Mouse (Mus musculus) heart, embryonic 11.5 days (tissue): Measurements from ENCODE around the gene Ano8. TPM values are rescaled to one million over a fixed set of nuclear protein-coding genes. Genes with fewer than 3 reads are reported as not detected.

ENCODE experiments used
- ATAC-seq: fragments of 200-750 bp; cut with Nextera tagmentation; replicated peaks from 2 replicates; pipeline ENCODE4 v1.8.0; 2017; ENCODE audit warnings: moderate library complexity; ENCODE audit not compliant: insufficient number of reproducible peaks, low FRiP score, low TSS enrichment
- H3K27ac ChIP-seq: fragments of 300-500 bp; sonication (generic); 2 replicates; pipeline ENCODE4 v1.5.1; 2014; ENCODE audit warnings: mild to moderate bottlenecking, low read depth, low read length
- H3K27me3 ChIP-seq: fragments of 300-500 bp; sonication (generic); 2 replicates; pipeline ENCODE4 v1.6.1; 2014; ENCODE audit warnings: mild to moderate bottlenecking, low read length, mixed read lengths; ENCODE audit not compliant: control insufficient read depth, insufficient read depth
- H3K36me3 ChIP-seq: fragments of 300-500 bp; sonication (generic); 2 replicates; pipeline ENCODE4 v1.6.1; 2014; ENCODE audit warnings: mild to moderate bottlenecking, low read length, moderate library complexity, mixed read lengths; ENCODE audit not compliant: control insufficient read depth, insufficient read depth
- H3K4me1 ChIP-seq: fragments of 300-500 bp; sonication (generic); 2 replicates; pipeline ENCODE4 v1.6.1; 2014; ENCODE audit warnings: low read length; ENCODE audit not compliant: control insufficient read depth, insufficient read depth
- H3K4me2 ChIP-seq: fragments of 300-500 bp; sonication (generic); 2 replicates; pipeline ENCODE4 v1.6.1; 2014; ENCODE audit warnings: mild to moderate bottlenecking, moderate library complexity
- H3K4me3 ChIP-seq: fragments of 300-500 bp; sonication (generic); 2 replicates; pipeline ENCODE4 v1.5.1; 2014; ENCODE audit warnings: low read depth, low read length
- H3K9ac ChIP-seq: fragments of 300-500 bp; sonication (generic); 2 replicates; pipeline ENCODE4 v1.6.1; 2014; ENCODE audit warnings: mild to moderate bottlenecking, low read depth, low read length, moderate library complexity
- H3K9me3 ChIP-seq: fragments of 300-500 bp; sonication (generic); replicated peaks from 2 replicates; pipeline ENCODE4 v1.6.1; 2016; ENCODE audit warnings: low read length; ENCODE audit not compliant: control insufficient read depth
- WGBS: fragments of 180-500 bp; shearing (Covaris S2); extraction: QIAGEN DNeasy Blood & Tissue Kit; methylation state at CpG from one replicate; pipeline ENCODE4 v1.1.7; 2014; ENCODE audit not compliant: insufficient replicate concordance; 5-methylcytosine and 5-hydroxymethylcytosine counted together
- polyA plus RNA-seq: library from polyadenylated mRNA; unstranded; fragments of >200 nt; fragmentation: Nextera tagmentation; extraction: Ambion mirVana; gene quantifications from 2 replicates; pipeline ENCODE4 v1.2.1, GENCODE M21; 2014

The Ano8 gene
- polyA plus RNA-seq, 1 experiment from 2014 or later = 1.4 TPM

- WGBS = 76% methylated on average over 4 of the region's 4 CpGs
- H3K27me3 ChIP-seq = peaks cover 41% of the 10 kb centered on the region
- no peak overlapping the region for H3K4me3 ChIP-seq
- H3K9me3 ChIP-seq = no peaks in the 10 kb centered on the region
- H3K9ac ChIP-seq = no peak overlapping the region
- H3K4me2 ChIP-seq = no peak overlapping the region
- ATAC-seq = no peak
- no peaks in the 10 kb centered on the region for H3K36me3 ChIP-seq
- H3K4me1 ChIP-seq = peaks cover 5% of the 10 kb centered on the region; the same call in 1 of the 2 replicates
- no peak overlapping the region for H3K27ac ChIP-seq
Observed at GRCm38 (mm10) chr8:71505979-71506378, 20.2 kb upstream of the Ano8 start.

GRCm38 (mm10) chr8:71505326-71505725 is 19.6 kb upstream of the Ano8 start:
- 86% methylated on average over 4 of the region's 4 CpGs for WGBS
- no peak overlapping the region for H3K9ac ChIP-seq
- H3K36me3 ChIP-seq = no peaks in the 10 kb centered on the region
- peaks cover 5% of the 10 kb centered on the region; the same call in 1 of the 2 replicates for H3K4me1 ChIP-seq
- H3K27ac ChIP-seq = no peak overlapping the region
- H3K4me2 ChIP-seq = no peak overlapping the region
- H3K9me3 ChIP-seq = no peaks in the 10 kb centered on the region
- no peak for ATAC-seq
- H3K4me3 ChIP-seq = no peak overlapping the region
- peaks cover 41% of the 10 kb centered on the region for H3K27me3 ChIP-seq

GRCm38 (mm10) chr8:71504349-71504748 is 18.6 kb upstream of the Ano8 start:
- Histone ChIP-seq H3K9ac (no peak overlapping the region), H3K4me3 (no peak overlapping the region), H3K27me3 (peaks cover 40% of the 10 kb centered on the region), H3K36me3 (no peaks in the 10 kb centered on the region), H3K4me2 (no peak overlapping the region), H3K9me3 (no peaks in the 10 kb centered on the region), H3K27ac (no peak overlapping the region), H3K4me1 (peaks cover 10% of the 10 kb centered on the region)
- WGBS = 85% methylated on average over 4 of the region's 4 CpGs
- no peak for ATAC-seq

- H3K4me1 ChIP-seq = peaks cover 36% of the 10 kb centered on the region
- no peak overlapping the region for H3K9ac ChIP-seq
- 23% methylated on average over 16 of the region's 16 CpGs for WGBS
- no peaks in the 10 kb centered on the region for H3K27me3 ChIP-seq
- H3K36me3 ChIP-seq = no peaks in the 10 kb centered on the region
- H3K27ac ChIP-seq = peak overlapping the region; percentile 82
- H3K4me3 ChIP-seq = no peak overlapping the region
- peak; percentile 41; the same call in 1 of the 2 replicates for ATAC-seq
- H3K9me3 ChIP-seq = no peaks in the 10 kb centered on the region
- peak overlapping the region; percentile 42 for H3K4me2 ChIP-seq
Observed at GRCm38 (mm10) chr8:71498816-71499690, 13.3 kb upstream of the Ano8 start.

GRCm38 (mm10) chr8:71497881-71498501 is 12.2 kb upstream of the Ano8 start:
- Histone ChIP-seq H3K36me3 (peaks cover 3% of the 10 kb centered on the region; the same call in 1 of the 2 replicates), H3K9ac (peak overlapping the region; percentile 43; the same call in 1 of the 2 replicates), H3K27me3 (no peaks in the 10 kb centered on the region), H3K4me2 (peak overlapping the region; percentile 42), H3K4me3 (no peak overlapping the region), H3K9me3 (no peaks in the 10 kb centered on the region), H3K27ac (peak overlapping the region; percentile 82), H3K4me1 (peaks cover 36% of the 10 kb centered on the region)
- 17% methylated on average over 15 of the region's 15 CpGs for WGBS
- no peak for ATAC-seq

- Histone ChIP-seq H3K27me3 (no peaks in the 10 kb centered on the region), H3K4me3 (no peak overlapping the region), H3K9ac (no peak overlapping the region), H3K4me1 (peaks cover 36% of the 10 kb centered on the region), H3K36me3 (peaks cover 11% of the 10 kb centered on the region), H3K9me3 (no peaks in the 10 kb centered on the region), H3K4me2 (no peak overlapping the region), H3K27ac (peak overlapping the region; percentile 82)
- no peak for ATAC-seq
- WGBS = 86% methylated on average over 1 of the region's 1 CpGs
Observed at GRCm38 (mm10) chr8:71497077-71497645, 11.4 kb upstream of the Ano8 start.

GRCm38 (mm10) chr8:71496481-71496880 is 10.7 kb upstream of the Ano8 start:
- Histone ChIP-seq H3K4me3 (no peak overlapping the region), H3K27ac (peak overlapping the region; percentile 82), H3K4me1 (peaks cover 36% of the 10 kb centered on the region), H3K9me3 (no peaks in the 10 kb centered on the region), H3K4me2 (no peak overlapping the region), H3K9ac (no peak overlapping the region), H3K27me3 (no peaks in the 10 kb centered on the region), H3K36me3 (peaks cover 15% of the 10 kb centered on the region)
- ATAC-seq = peak; percentile 32
- WGBS = 38% methylated on average over 11 of the region's 11 CpGs

- no peak overlapping the region for H3K4me2 ChIP-seq
- peaks cover 36% of the 10 kb centered on the region for H3K4me1 ChIP-seq
- ATAC-seq = no peak
- H3K36me3 ChIP-seq = peaks cover 21% of the 10 kb centered on the region
- 84% methylated on average over 5 of the region's 5 CpGs for WGBS
- H3K27ac ChIP-seq = peak overlapping the region; percentile 68
- no peak overlapping the region for H3K4me3 ChIP-seq
- H3K9me3 ChIP-seq = no peaks in the 10 kb centered on the region
- no peaks in the 10 kb centered on the region for H3K27me3 ChIP-seq
- H3K9ac ChIP-seq = 0 out of 2 replicates have a peak overlapping the region, but pooled peaks have one; percentile 6
Observed at GRCm38 (mm10) chr8:71495811-71496210, 10.0 kb upstream of the Ano8 start.
